Mouse (Mus musculus) urinary bladder, postnatal 14 days (tissue): ENCODE measurements at regions not wholly inside any gene's neighbourhood (a gene's known extent, or its start where the extent isn't known, plus 50 kb on each side); places are given as distances from the start of the nearest gene placed in this dataset.

Source experiments
- DNase-seq: peaks from one replicate; pipeline ENCODE4 v3.0.0; 2021; ENCODE audit warnings: low spot score

GRCm38 (mm10) chr1:19951680-19952248 lies 666.1 kb downstream of the Pkhd1 start:
- DNase-seq: no peak

- no peak for DNase-seq
Measured at GRCm38 (mm10) chr1:19973364-19973763, 644.5 kb downstream of the Pkhd1 start.

GRCm38 (mm10) chr1:19973981-19974380 lies 643.9 kb downstream of the Pkhd1 start:
- no peak for DNase-seq

GRCm38 (mm10) chr1:19975436-19975835 lies 642.4 kb downstream of the Pkhd1 start:
- no peak for DNase-seq

GRCm38 (mm10) chr1:19981189-19981588 lies 636.7 kb downstream of the Pkhd1 start:
- DNase-seq: no peak

GRCm38 (mm10) chr1:19982791-19983190 lies 635.1 kb downstream of the Pkhd1 start:
- no peak for DNase-seq

GRCm38 (mm10) chr1:19983504-19983903 lies 634.4 kb downstream of the Pkhd1 start:
- DNase-seq: no peak

GRCm38 (mm10) chr1:19989921-19990320 lies 627.9 kb downstream of the Pkhd1 start:
- no peak for DNase-seq
